Mouse (Mus musculus) erythroblast, embryonic 14.5 days (primary cell): ENCODE data around the gene Llcfc1.

Experiments
- GATA1 ChIP-seq: IDR thresholded peaks from 2 replicates; pipeline ENCODE4 v1.6.1; 2012; ENCODE audit warnings: low read length, inconsistent platforms, mixed read lengths
- TAL1 ChIP-seq: IDR thresholded peaks from 3 replicates; pipeline ENCODE4 v1.6.1; 2012; ENCODE audit warnings: low read length, inconsistent platforms, mixed read lengths

GRCm38 (mm10) chr6:41701245-41701644, 17.0 kb downstream of the Llcfc1 start:
- TF ChIP-seq TAL1 = no peak
- peak; percentile 79 for TF ChIP-seq GATA1
